Mouse (Mus musculus): Measurements from ENCODE around the gene Ppp1r16b. TPM values are rescaled to one million over a fixed set of nuclear protein-coding genes. Genes with fewer than 3 reads are reported as not detected.

Ppp1r16b gene
- polyA plus RNA-seq, 1 experiment: 0.04 TPM

- H3ac ChIP-seq (ENCODE audit: control insufficient read depth, insufficient read length, low read depth): peak overlapping the region; percentile 62
- TF ChIP-seq USF1 (IDR thresholded peaks at IDR 0.05; ENCODE audit: low read depth) (no peak), CTCF (IDR thresholded peaks at IDR 0.05; ENCODE audit: control insufficient read depth, insufficient read depth, insufficient read length) (no peak), MYOD1 (IDR thresholded peaks at IDR 0.05; ENCODE audit: control insufficient read depth, insufficient read length, low read depth) (no peak), CEBPB (IDR thresholded peaks at IDR 0.05; ENCODE audit: low read depth) (no peak), MYOG (IDR thresholded peaks at IDR 0.05; ENCODE audit: control insufficient read depth, extremely low read depth, insufficient read length) (no peak), MAX (IDR thresholded peaks at IDR 0.05) (no peak), FOSL1 (IDR thresholded peaks at IDR 0.05; ENCODE audit: insufficient read depth, low read length, poor library complexity, severe bottlenecking) (no peak)
- H3K27me3 ChIP-seq (ENCODE audit: control insufficient read depth, insufficient read depth, insufficient read length): no peaks in the 10 kb centered on the region
- H3K36me3 ChIP-seq (ENCODE audit: control insufficient read depth, insufficient read depth): no peaks in the 10 kb centered on the region
- H3K79me2 ChIP-seq (ENCODE audit: control insufficient read depth, insufficient read depth): peaks cover 54% of the 10 kb centered on the region
- H3K4me3 ChIP-seq (ENCODE audit: insufficient read depth, poor library complexity, severe bottlenecking): peak overlapping the region; percentile 85
- peaks cover 47% of the 10 kb centered on the region for H3K79me3 ChIP-seq (ENCODE audit: low read depth)
These were observed 129.8 kb downstream of the Ppp1r16b start for GRCm38 (mm10) chr2:158795043-158795442.

GRCm38 (mm10) chr2:158795875-158796274 is 130.7 kb downstream of the Ppp1r16b start:
- Histone ChIP-seq H3ac (ENCODE audit: control insufficient read depth, insufficient read length, low read depth) (no peak overlapping the region), H3K79me2 (ENCODE audit: control insufficient read depth, insufficient read depth) (peaks cover 61% of the 10 kb centered on the region), H3K36me3 (ENCODE audit: control insufficient read depth, insufficient read depth) (peaks cover 3% of the 10 kb centered on the region), H3K79me3 (ENCODE audit: low read depth) (peaks cover 47% of the 10 kb centered on the region), H3K27me3 (ENCODE audit: control insufficient read depth, insufficient read depth, insufficient read length) (no peaks in the 10 kb centered on the region), H3K4me3 (ENCODE audit: insufficient read depth, poor library complexity, severe bottlenecking) (no peak overlapping the region)
- no peak for TF ChIP-seq MYOD1 (IDR thresholded peaks at IDR 0.05; ENCODE audit: control insufficient read depth, insufficient read length, low read depth)

GRCm38 (mm10) chr2:158799328-158799727 is 134.1 kb downstream of the Ppp1r16b start:
- Histone ChIP-seq H3K79me2 (ENCODE audit: control insufficient read depth, insufficient read depth) (peaks cover 61% of the 10 kb centered on the region), H3K27me3 (ENCODE audit: control insufficient read depth, insufficient read depth, insufficient read length) (no peaks in the 10 kb centered on the region), H3K79me3 (ENCODE audit: low read depth) (peaks cover 47% of the 10 kb centered on the region), H3K4me3 (ENCODE audit: insufficient read depth, poor library complexity, severe bottlenecking) (no peak overlapping the region), H3K36me3 (ENCODE audit: control insufficient read depth, insufficient read depth) (peaks cover 14% of the 10 kb centered on the region), H3ac (ENCODE audit: control insufficient read depth, insufficient read length, low read depth) (no peak overlapping the region)
- TF ChIP-seq MYOD1 (IDR thresholded peaks at IDR 0.05; ENCODE audit: control insufficient read depth, insufficient read length, low read depth): no peak
- TF ChIP-seq CTCF (IDR thresholded peaks at IDR 0.05; ENCODE audit: control insufficient read depth, insufficient read depth, insufficient read length): no peak
- TF ChIP-seq MAX (IDR thresholded peaks at IDR 0.05): no peak
- TF ChIP-seq MYOG (IDR thresholded peaks at IDR 0.05; ENCODE audit: control insufficient read depth, extremely low read depth, insufficient read length): no peak
- TF ChIP-seq USF1 (IDR thresholded peaks at IDR 0.05; ENCODE audit: low read depth): no peak

GRCm38 (mm10) chr2:158800788-158801187 is 135.6 kb downstream of the Ppp1r16b start:
- H3ac ChIP-seq (ENCODE audit: control insufficient read depth, insufficient read length, low read depth): no peak overlapping the region
- TF ChIP-seq CTCF (IDR thresholded peaks at IDR 0.05; ENCODE audit: control insufficient read depth, insufficient read depth, insufficient read length): no peak
- no peak for TF ChIP-seq FOSL1 (IDR thresholded peaks at IDR 0.05; ENCODE audit: insufficient read depth, low read length, poor library complexity, severe bottlenecking)
- TF ChIP-seq MAX (IDR thresholded peaks at IDR 0.05): no peak
- no peak for TF ChIP-seq MYOG (IDR thresholded peaks at IDR 0.05; ENCODE audit: control insufficient read depth, extremely low read depth, insufficient read length)
- TF ChIP-seq MYOD1 (IDR thresholded peaks at IDR 0.05; ENCODE audit: control insufficient read depth, insufficient read length, low read depth): no peak
- H3K79me2 ChIP-seq (ENCODE audit: control insufficient read depth, insufficient read depth): peaks cover 50% of the 10 kb centered on the region
- no peaks in the 10 kb centered on the region for H3K27me3 ChIP-seq (ENCODE audit: control insufficient read depth, insufficient read depth, insufficient read length)
- peaks cover 39% of the 10 kb centered on the region for H3K79me3 ChIP-seq (ENCODE audit: low read depth)
- H3K36me3 ChIP-seq (ENCODE audit: control insufficient read depth, insufficient read depth): peaks cover 20% of the 10 kb centered on the region
- H3K4me3 ChIP-seq (ENCODE audit: insufficient read depth, poor library complexity, severe bottlenecking): no peak overlapping the region

GRCm38 (mm10) chr2:158803575-158803974 is 138.4 kb downstream of the Ppp1r16b start:
- H3K79me3 ChIP-seq (ENCODE audit: low read depth): peaks cover 14% of the 10 kb centered on the region
- TF ChIP-seq MAX (IDR thresholded peaks at IDR 0.05) (no peak), CEBPB (IDR thresholded peaks at IDR 0.05; ENCODE audit: low read depth) (no peak), CTCF (IDR thresholded peaks at IDR 0.05; ENCODE audit: control insufficient read depth, insufficient read depth, insufficient read length) (no peak), FOSL1 (IDR thresholded peaks at IDR 0.05; ENCODE audit: insufficient read depth, low read length, poor library complexity, severe bottlenecking) (no peak), USF1 (IDR thresholded peaks at IDR 0.05; ENCODE audit: low read depth) (no peak), MYOD1 (IDR thresholded peaks at IDR 0.05; ENCODE audit: control insufficient read depth, insufficient read length, low read depth) (no peak), MYOG (IDR thresholded peaks at IDR 0.05; ENCODE audit: control insufficient read depth, extremely low read depth, insufficient read length) (no peak)
- no peak overlapping the region for H3K4me3 ChIP-seq (ENCODE audit: insufficient read depth, poor library complexity, severe bottlenecking)
- H3ac ChIP-seq (ENCODE audit: control insufficient read depth, insufficient read length, low read depth): no peak overlapping the region
- peaks cover 22% of the 10 kb centered on the region for H3K79me2 ChIP-seq (ENCODE audit: control insufficient read depth, insufficient read depth)
- peaks cover 20% of the 10 kb centered on the region for H3K36me3 ChIP-seq (ENCODE audit: control insufficient read depth, insufficient read depth)
- no peaks in the 10 kb centered on the region for H3K27me3 ChIP-seq (ENCODE audit: control insufficient read depth, insufficient read depth, insufficient read length)

GRCm38 (mm10) chr2:158815686-158816085 is 150.5 kb downstream of the Ppp1r16b start:
- TF ChIP-seq USF1 (IDR thresholded peaks at IDR 0.05; ENCODE audit: low read depth): no peak
- no peak for TF ChIP-seq MYOG (IDR thresholded peaks at IDR 0.05; ENCODE audit: control insufficient read depth, extremely low read depth, insufficient read length)
- no peak for TF ChIP-seq CEBPB (IDR thresholded peaks at IDR 0.05; ENCODE audit: low read depth)
- no peak for TF ChIP-seq FOSL1 (IDR thresholded peaks at IDR 0.05; ENCODE audit: insufficient read depth, low read length, poor library complexity, severe bottlenecking)
- no peak for TF ChIP-seq MYOD1 (IDR thresholded peaks at IDR 0.05; ENCODE audit: control insufficient read depth, insufficient read length, low read depth)
- no peak for TF ChIP-seq CTCF (IDR thresholded peaks at IDR 0.05; ENCODE audit: control insufficient read depth, insufficient read depth, insufficient read length)
- TF ChIP-seq MAX (IDR thresholded peaks at IDR 0.05): no peak
- Histone ChIP-seq H3K79me2 (ENCODE audit: control insufficient read depth, insufficient read depth) (no peaks in the 10 kb centered on the region), H3K27me3 (ENCODE audit: control insufficient read depth, insufficient read depth, insufficient read length) (no peaks in the 10 kb centered on the region), H3ac (ENCODE audit: control insufficient read depth, insufficient read length, low read depth) (no peak overlapping the region), H3K79me3 (ENCODE audit: low read depth) (no peaks in the 10 kb centered on the region), H3K4me3 (ENCODE audit: insufficient read depth, poor library complexity, severe bottlenecking) (no peak overlapping the region), H3K36me3 (ENCODE audit: control insufficient read depth, insufficient read depth) (peaks cover 48% of the 10 kb centered on the region)

Small RNAs within 50 kb of the gene (microRNA-seq; reads per million reads assigned to microRNA genes)
- gene Gm26141 (ENCODE audit: borderline microRNAs expressed) (not detected), gene Mir3474 (ENCODE audit: borderline microRNAs expressed) (0.88 reads per million, percentile 19 among the genes with 10 or more reads in this experiment)

Other genes with a start within 250 kb of the Ppp1r16b start
- gene Adig, start 162.8 kb upstream of the Ppp1r16b start, polyA plus RNA-seq (2012; fragmentation: generic; extraction: Trizol): 0.06 TPM
- gene Arhgap40, start 152.6 kb upstream of the Ppp1r16b start, polyA plus RNA-seq (2012; fragmentation: generic; extraction: Trizol): not detected
- gene Slc32a1, start 54.6 kb upstream of the Ppp1r16b start, polyA plus RNA-seq (2012; fragmentation: generic; extraction: Trizol): 0.01 TPM
- 8.7 TPM for gene Actr5, start 40.5 kb upstream of the Ppp1r16b start, polyA plus RNA-seq (2012; fragmentation: generic; extraction: Trizol)
- 33.3 TPM for gene Fam83d, start 102.7 kb downstream of the Ppp1r16b start, polyA plus RNA-seq (2012; fragmentation: generic; extraction: Trizol)
- gene Dhx35, start 129.4 kb downstream of the Ppp1r16b start, polyA plus RNA-seq (2012; fragmentation: generic; extraction: Trizol): 11.8 TPM

All from C2C12 (cell line).